Mouse (Mus musculus): ENCODE measurements around the gene Camta2. TPM values are rescaled to one million over a fixed set of nuclear protein-coding genes. Genes with fewer than 3 reads are reported as not detected.

The Camta2 gene
- total RNA-seq, 2 experiments from 2014 or later = 217 to 223 TPM

- DNase-seq (ENCODE audit: low spot score in 2 of 2) = peak; percentile 72
- intact Hi-C loops (cut with DNase I) = loop anchor here (2.0 kb wide), 1 partner anchor 15 kb away; the partner anchor contains the start of gene Pfn1
These were observed 18.1 kb downstream of the Camta2 start for GRCm38 (mm10) chr11:70669582-70670345.

- intact Hi-C loops (cut with DNase I) = loop anchor here (2.0 kb wide), 1 partner anchor 14 kb away; the partner anchor contains the start of gene Pfn1
These were observed 19.0 kb downstream of the Camta2 start, which contains the start of gene Spag7 for GRCm38 (mm10) chr11:70668771-70669505. Gene Spag7, minus strand, starts transcription at chr11:70669416.

GRCm38 (mm10) chr11:70668335-70668770 is 19.6 kb downstream of the Camta2 start:
- intact Hi-C loops (cut with DNase I) = loop anchor here (2.0 kb wide), 1 partner anchor 14 kb away; the partner anchor contains the start of gene Pfn1
- no peak for DNase-seq (ENCODE audit: low spot score in 2 of 2)

More at GRCm38 (mm10) chr11:70668771-70669505, 19.0 kb downstream of the Camta2 start, which contains the start of gene Spag7:
- peak; percentile 98 to 99 for DNase-seq (ENCODE audit: low spot score in 2 of 2)

GRCm38 (mm10) chr11:70667271-70668150 is 20.4 kb downstream of the Camta2 start:
- intact Hi-C loops (cut with DNase I) = loop anchor here (2.0 kb wide), 1 partner anchor 13 kb away; the partner anchor contains the start of gene Pfn1
- DNase-seq (ENCODE audit: low spot score in 2 of 2) = no peak

- intact Hi-C loops (cut with DNase I) = no loop called here
- DNase-seq (ENCODE audit: low spot score in 2 of 2) = no peak
These were observed 21.2 kb downstream of the Camta2 start for GRCm38 (mm10) chr11:70666687-70667086.

GRCm38 (mm10) chr11:70664741-70665140 is 23.2 kb downstream of the Camta2 start:
- DNase-seq (ENCODE audit: low spot score in 2 of 2) = no peak
- intact Hi-C loops (cut with DNase I) = no loop called here

GRCm38 (mm10) chr11:70663957-70664356 is 23.9 kb downstream of the Camta2 start:
- DNase-seq (ENCODE audit: low spot score in 2 of 2) = no peak
- intact Hi-C loops (cut with DNase I) = no loop called here

- no peak for DNase-seq (ENCODE audit: low spot score in 2 of 2)
- intact Hi-C loops (cut with DNase I) = no loop called here
These were observed 24.8 kb downstream of the Camta2 start for GRCm38 (mm10) chr11:70663101-70663500.

GRCm38 (mm10) chr11:70660571-70660970 is 27.3 kb downstream of the Camta2 start:
- intact Hi-C loops (cut with DNase I) = no loop called here
- DNase-seq (ENCODE audit: low spot score in 2 of 2) = no peak

- intact Hi-C loops (cut with DNase I) = no loop called here
These were observed 29.0 kb downstream of the Camta2 start for GRCm38 (mm10) chr11:70658942-70659341.

GRCm38 (mm10) chr11:70658521-70658920 is 29.4 kb downstream of the Camta2 start:
- intact Hi-C loops (cut with DNase I) = no loop called here
- no peak for DNase-seq (ENCODE audit: low spot score in 2 of 2)

More at GRCm38 (mm10) chr11:70658942-70659341, 29.0 kb downstream of the Camta2 start:
- no peak for DNase-seq (ENCODE audit: low spot score in 2 of 2)

- no peak for DNase-seq (ENCODE audit: low spot score in 2 of 2)
- intact Hi-C loops (cut with DNase I) = no loop called here
These were observed 29.9 kb downstream of the Camta2 start for GRCm38 (mm10) chr11:70657991-70658390.

- intact Hi-C loops (cut with DNase I) = no loop called here
- DNase-seq (ENCODE audit: low spot score in 2 of 2) = no peak
These were observed 30.3 kb downstream of the Camta2 start for GRCm38 (mm10) chr11:70657573-70657972.

- intact Hi-C loops (cut with DNase I) = no loop called here
- no peak for DNase-seq (ENCODE audit: low spot score in 2 of 2)
These were observed 30.9 kb downstream of the Camta2 start, which contains the start of gene Eno3 for GRCm38 (mm10) chr11:70656964-70657363. Gene Eno3, plus strand, starts transcription at chr11:70657202.

GRCm38 (mm10) chr11:70656456-70656927 is 31.4 kb downstream of the Camta2 start:
- intact Hi-C loops (cut with DNase I) = no loop called here
- DNase-seq (ENCODE audit: low spot score in 2 of 2) = no peak

- intact Hi-C loops (cut with DNase I) = loop anchor here (2.0 kb wide), 1 partner anchor 13 kb away; the partner anchor contains the start of gene Spag7
- DNase-seq (ENCODE audit: low spot score in 2 of 2) = no peak
These were observed 32.1 kb downstream of the Camta2 start for GRCm38 (mm10) chr11:70655571-70656455.

GRCm38 (mm10) chr11:70654923-70655570 is 32.9 kb downstream of the Camta2 start:
- peak; percentile 56 to 76 for DNase-seq (ENCODE audit: low spot score in 2 of 2)
- intact Hi-C loops (cut with DNase I) = loop anchor here (2.0 kb wide), 1 partner anchor 14 kb away; the partner anchor contains the start of gene Spag7

Data from left cerebral cortex, postnatal 14 days (tissue).